Mouse (Mus musculus): Measurements from ENCODE around the gene Uba1. TPM values are rescaled to one million over a fixed set of nuclear protein-coding genes. Genes with fewer than 3 reads are reported as not detected.
A peak's percentile ranks its signal among the peaks of the same experiment; 100 is the strongest.

The Uba1 gene
- total RNA-seq (2021) = 100 to 1,000 TPM; 307 to 320 TPM
- long read RNA-seq, experiment 1, full-length matches to known transcripts = 156 of 228 reads
- long read RNA-seq, experiment 1, partial matches to known transcripts = 61 of 228 reads
- long read RNA-seq, experiment 1, other reads (novel, unspliced or antisense) = 11 of 228 reads
- long read RNA-seq, experiment 2, full-length matches to known transcripts = 122 of 150 reads
- long read RNA-seq, experiment 2, partial matches to known transcripts = 23 of 150 reads
- long read RNA-seq, experiment 2, other reads (novel, unspliced or antisense) = 5 of 150 reads

DNA sequence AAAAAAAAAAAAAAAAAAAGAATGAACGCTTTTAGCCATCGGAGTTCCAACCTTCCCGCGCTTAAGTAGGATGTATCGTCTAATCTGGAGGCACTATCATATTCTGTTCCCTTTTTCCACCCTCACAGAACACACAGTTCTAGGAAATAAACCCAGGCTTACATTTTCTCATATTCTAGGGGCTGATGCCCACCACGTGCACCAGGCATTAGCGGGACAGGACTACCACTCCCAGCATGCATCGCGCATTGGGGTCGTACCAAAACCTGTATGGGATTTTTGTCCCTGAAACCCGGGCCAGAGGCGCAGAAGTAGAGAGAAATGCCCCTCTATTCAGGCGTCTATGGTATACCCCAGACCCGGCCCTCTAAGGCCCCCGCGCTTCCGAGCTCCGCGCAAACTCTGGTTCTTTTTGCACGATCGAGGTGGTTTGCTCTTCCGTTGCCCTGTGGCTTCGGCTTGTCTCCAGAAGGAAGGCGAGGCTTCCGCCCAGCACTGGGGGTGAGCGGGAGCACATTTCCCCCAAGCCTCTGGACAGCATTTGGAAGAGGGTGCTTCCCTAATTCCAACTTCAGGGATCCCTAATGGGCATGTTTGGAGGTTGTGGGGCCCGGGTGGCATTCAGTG lies at the start of gene Uba1:
Gene Uba1, plus strand, starts transcription at position 301 of the 627 bp plus-strand sequence.
- DNase-seq = peak; percentile 79

DNA sequence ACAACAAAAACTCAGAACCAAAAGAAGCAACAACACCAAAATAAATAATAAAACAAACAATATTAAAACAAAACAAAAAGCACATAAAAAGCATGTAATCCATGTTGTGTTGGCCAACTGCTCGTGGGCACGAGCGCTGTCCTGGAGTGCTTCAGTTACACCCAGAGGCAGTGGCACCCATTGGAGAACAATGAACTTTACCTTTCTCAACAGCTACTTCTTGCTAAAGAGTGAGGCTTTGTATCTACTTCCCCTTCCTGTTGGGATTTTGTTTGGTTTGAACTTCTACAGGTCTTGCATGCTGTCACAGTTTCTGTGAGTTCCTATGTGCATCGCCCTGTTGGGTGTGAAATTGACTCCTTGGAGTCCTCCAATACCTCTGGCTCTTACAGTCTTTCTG lies 49.6 kb upstream of the Uba1 start:
- DNase-seq = no peak

- no peak for DNase-seq
Observed at GRCm38 (mm10) chrX:20616861-20617175, 41.3 kb upstream of the Uba1 start.

DNA sequence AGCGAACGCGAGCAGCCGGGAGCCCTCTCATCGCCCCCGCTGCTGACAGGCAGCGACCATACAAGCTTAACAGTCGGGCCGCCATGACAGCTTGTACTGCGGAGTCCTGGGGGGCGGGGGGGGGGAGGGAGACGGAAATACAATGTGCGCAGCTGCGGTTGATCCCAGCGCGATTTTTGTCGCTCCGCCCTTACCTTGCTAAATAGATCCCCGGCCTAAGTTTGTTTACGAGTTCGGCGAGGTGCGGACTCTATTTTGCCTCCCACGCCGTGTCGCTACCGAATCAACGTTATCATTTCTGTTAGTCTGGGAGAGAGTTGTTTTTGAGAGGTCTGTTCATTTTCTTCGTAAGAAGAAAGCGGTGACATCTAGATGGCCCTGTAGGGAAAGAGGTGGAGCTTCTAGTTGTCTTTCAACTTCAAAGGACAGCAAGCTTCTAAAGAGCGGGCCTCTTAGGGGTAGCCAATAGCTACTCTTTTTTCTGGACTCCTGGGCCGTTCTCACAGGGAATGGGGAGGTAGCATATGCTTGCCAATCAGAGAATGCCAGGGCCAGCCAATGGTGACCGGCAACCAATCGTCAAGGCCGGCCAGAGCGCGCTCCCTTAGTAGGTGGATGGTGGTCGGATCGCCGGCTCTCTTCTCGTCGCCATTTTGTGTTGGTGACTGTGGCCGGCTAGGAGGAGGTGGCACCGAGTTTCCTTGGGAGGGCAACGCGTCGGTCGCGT lies 40.8 kb upstream of the Uba1 start, which contains the start of the genes Rbm10 and Ndufb11:
Gene Rbm10, plus strand, starts transcription at position 328 of the 727 bp plus-strand sequence.
Gene Ndufb11, minus strand, starts transcription at position 444 of the 727 bp plus-strand sequence.
- peak; percentile 81 for DNase-seq

- no peak for DNase-seq
Observed at GRCm38 (mm10) chrX:20617903-20618399, 40.2 kb upstream of the Uba1 start.

GRCm38 (mm10) chrX:20638141-20638540 lies 20.0 kb upstream of the Uba1 start:
- no peak for DNase-seq

- DNase-seq = peak; percentile 12
Observed at GRCm38 (mm10) chrX:20644780-20645179, 13.3 kb upstream of the Uba1 start.

DNA sequence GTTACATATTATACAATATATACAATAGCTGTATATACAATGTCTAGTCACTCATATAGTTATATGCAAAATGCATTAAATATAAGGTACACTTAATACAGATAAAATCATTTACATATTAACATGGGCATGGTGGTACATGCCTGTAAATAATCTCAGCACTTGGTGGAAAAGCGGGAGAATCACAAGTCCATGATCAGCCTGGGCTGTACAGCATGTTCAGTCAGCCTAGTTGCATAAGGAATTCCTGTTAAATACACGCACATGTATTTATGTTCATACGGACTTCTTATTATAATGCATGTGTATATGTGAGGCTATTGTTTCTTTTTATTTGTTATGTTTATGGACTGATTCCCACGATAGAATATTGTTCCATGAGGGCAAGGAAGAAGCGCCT lies 533 bp upstream of the Uba1 start:
- DNase-seq = no peak

DNA sequence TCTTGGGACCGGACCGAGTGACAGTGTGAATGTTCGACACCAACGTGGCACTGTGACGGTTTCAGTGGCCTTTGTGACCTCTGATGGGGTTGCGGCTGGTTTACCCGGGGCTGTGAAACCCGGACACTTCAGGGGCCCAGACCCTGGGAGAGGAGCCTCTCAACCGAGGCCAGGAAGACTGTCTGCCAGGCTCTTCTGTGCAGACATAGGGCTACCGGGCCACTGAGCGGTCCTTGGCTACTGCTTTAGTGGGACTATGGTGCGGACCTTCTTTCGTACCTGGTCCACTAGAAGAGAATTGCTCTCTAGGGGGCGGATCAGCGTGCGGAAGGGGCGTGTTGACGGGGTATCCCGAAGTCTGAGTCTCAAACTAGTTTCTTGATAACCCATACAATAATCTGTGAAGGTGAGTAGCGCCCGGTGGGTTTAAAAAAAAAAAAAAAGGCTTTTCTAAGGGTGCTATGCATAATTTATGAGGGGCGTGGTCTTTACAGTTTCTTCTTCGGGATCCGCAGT lies 823 bp downstream of the Uba1 start:
- peak; percentile 13 for DNase-seq

- DNase-seq = no peak
Observed at GRCm38 (mm10) chrX:20662317-20662715, 4.2 kb downstream of the Uba1 start.

GRCm38 (mm10) chrX:20662716-20663443 lies 4.8 kb downstream of the Uba1 start:
- peak; percentile 84 for DNase-seq

DNA sequence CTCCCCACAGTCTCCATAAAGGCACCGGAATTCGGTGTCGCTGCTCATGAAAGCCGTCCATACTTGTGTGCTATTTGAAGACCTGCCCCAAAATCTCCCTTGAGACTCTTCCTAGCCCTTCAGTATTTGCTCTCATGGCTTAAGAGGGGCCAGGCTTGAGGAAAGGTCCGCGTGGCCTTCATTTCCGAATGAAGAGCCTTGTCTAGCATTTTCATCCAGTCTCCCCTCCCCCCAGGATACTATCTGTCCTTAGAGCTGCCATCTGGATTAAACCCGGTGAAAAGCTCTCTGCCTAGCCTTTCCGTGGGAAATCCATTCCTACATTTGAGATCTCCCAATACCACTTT lies 5.3 kb downstream of the Uba1 start:
- DNase-seq = peak; percentile 20

- peak; percentile 86 for DNase-seq
Observed at GRCm38 (mm10) chrX:20687519-20688067, 29.5 kb downstream of the Uba1 start, which contains the start of gene Cdk16. TSS of gene Cdk16 (plus strand) at chrX:20687954.

GRCm38 (mm10) chrX:20688068-20688547 lies 30.0 kb downstream of the Uba1 start:
- peak; percentile 88 for DNase-seq

GRCm38 (mm10) chrX:20688615-20689014 lies 30.5 kb downstream of the Uba1 start:
- DNase-seq = peak; percentile 68

- no peak for DNase-seq
Observed at GRCm38 (mm10) chrX:20691566-20691965, 33.4 kb downstream of the Uba1 start.

DNA sequence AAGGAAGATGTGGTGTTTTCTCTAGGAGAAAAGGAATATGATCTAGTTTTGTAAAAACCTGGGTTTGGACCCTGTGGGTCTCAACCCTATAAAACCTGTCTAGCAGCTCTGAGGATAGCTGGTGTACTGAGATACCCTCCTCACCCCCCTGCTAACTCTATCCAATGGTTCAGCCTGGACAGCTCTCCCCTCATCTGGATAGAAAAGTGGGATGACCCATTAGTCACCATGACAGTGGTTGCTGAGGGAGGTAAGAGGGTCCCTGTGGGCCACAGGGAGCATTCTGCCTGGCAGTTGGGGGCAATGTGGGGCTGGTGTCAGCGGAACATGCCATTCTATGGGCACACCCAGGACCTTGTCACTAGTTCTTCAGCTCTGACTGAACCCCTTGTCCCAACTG lies 34.5 kb downstream of the Uba1 start:
- DNase-seq = no peak

DNA sequence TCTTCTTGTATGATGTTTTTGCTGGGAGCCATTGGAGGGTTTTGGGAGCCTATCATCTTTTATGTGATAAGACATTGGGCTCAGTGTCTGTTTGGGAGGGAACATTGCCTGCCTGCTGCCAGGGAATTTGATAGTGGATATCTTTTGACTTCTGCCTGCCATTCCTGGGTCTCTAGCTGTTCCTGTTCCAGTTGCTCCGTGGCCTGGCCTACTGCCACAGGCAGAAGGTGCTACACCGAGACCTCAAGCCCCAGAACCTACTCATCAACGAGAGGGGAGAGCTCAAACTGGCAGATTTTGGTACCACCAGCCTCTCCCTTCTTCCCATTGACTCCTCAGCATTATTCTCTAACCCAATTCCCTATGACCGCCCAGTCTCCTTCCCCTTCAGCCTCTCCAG lies 37.7 kb downstream of the Uba1 start:
- DNase-seq = no peak

DNA sequence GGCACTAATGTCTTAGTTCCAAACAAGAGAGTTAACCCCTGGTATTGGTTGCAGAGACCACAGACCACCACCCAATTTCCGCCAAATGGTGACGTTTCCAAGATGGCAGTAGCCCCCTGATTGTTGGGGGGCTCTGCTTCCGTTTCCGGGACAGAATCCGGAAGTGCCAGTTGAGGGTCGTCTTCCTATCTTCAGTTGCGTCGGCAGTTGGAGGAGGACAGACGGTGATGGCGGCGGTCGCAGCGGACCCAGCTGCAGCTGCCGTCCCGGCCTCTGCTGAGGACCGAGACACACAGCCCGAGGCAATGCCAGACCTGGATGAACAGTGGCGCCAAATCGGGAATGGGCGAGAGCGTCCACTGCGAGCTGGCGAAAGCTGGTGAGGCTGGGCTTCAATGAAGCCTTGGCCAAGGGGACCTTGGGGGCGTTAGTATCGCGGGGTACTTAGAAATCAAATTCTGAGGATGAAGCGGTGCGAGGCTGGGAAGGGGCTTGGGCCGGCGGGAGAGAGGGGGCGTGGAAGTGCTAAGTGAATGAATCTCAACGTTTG lies 45.7 kb downstream of the Uba1 start, which contains the start of gene Usp11:
Gene Usp11, plus strand, starts transcription at position 166 of the 550 bp plus-strand sequence.
- DNase-seq = peak; percentile 34

- peak; percentile 84 for DNase-seq
Observed at GRCm38 (mm10) chrX:20704295-20705082, 46.4 kb downstream of the Uba1 start.

- DNase-seq = no peak
Observed at GRCm38 (mm10) chrX:20705083-20705402, 46.9 kb downstream of the Uba1 start.
